ENCODE assay signal across 12 mouse cellular contexts in genomic region chr14:55339036-55339614, GRCm38 (mm10).
DNase-seq lines count a peak whose midpoint lies in the region; ATAC-seq and TF ChIP-seq lines count a peak whose summit lies in the region.
"Had no signal": no experiment of that assay in that cellular context is flagged by ENCODE, and none has a peak within 500 bp of the region (broad histone marks: within the 10 kb centered on the region; RNA-seq: fewer than 3 reads in every experiment).

No protein-coding gene starts in this region.

- TF ChIP-seq EP300 in MEL (IDR thresholded peaks at IDR 0.05; ENCODE audit: low read depth in 1 of 2, low read length in 2 of 2), result peak in 1 of 2 experiments; percentile 34; a peak in 1 of 4 replicates

- peak overlapping the region; percentile 26 to 61; a peak in 2 of 4 replicates for H3K27ac ChIP-seq in heart, embryonic 14.5 days (replicated peaks in 1 of 2; ENCODE audit: control insufficient read depth in 1 of 2, insufficient read depth in 1 of 2, low read depth in 2 of 2, low read length in 2 of 2)
- no peak overlapping the region for H3K27ac ChIP-seq in MEL (ENCODE audit: control insufficient read depth, low read depth, low read length)
- peak overlapping the region; percentile 42; the same call in 1 of the 2 replicates for H3K27ac ChIP-seq in midbrain, embryonic 10.5 days (replicated peaks)
- H3K27ac ChIP-seq: intestine, embryonic 15.5 days had no signal

- no peak for TF ChIP-seq RAD21 in MEL (IDR thresholded peaks at IDR 0.05; ENCODE audit: low read depth, low read length)

- peak overlapping the region; percentile 41; the same call in 1 of the 2 replicates for H3K9ac ChIP-seq in heart, embryonic 14.5 days (ENCODE audit: low read length)
- no peak overlapping the region for H3K9ac ChIP-seq in MEL (ENCODE audit: control insufficient read depth, low read depth, low read length, poor library complexity, severe bottlenecking)
- H3K9ac ChIP-seq: intestine, embryonic 15.5 days had no signal

- no peaks in the 10 kb centered on the region for H3K79me2 ChIP-seq in MEL (ENCODE audit: control insufficient read depth, insufficient read depth, low read length, poor library complexity)

- no peaks in the 10 kb centered on the region for H3K9me3 ChIP-seq in heart, embryonic 14.5 days (ENCODE audit: control insufficient read depth, low read length)
- H3K9me3 ChIP-seq in MEL (replicated peaks; ENCODE audit: insufficient read depth, low read length), result no peaks in the 10 kb centered on the region
- H3K9me3 ChIP-seq in midbrain, embryonic 10.5 days (replicated peaks), result no peaks in the 10 kb centered on the region
- H3K9me3 ChIP-seq: intestine, embryonic 15.5 days had no signal

- DNase-seq in heart, postnatal 25 days (ENCODE audit: low spot score), result no peak
- peak; percentile 27 for DNase-seq in MEL (ENCODE audit: low read depth, low spot score)
- DNase-seq in brain, adult 2 months (ENCODE audit: low read depth, low spot score), result peak; percentile 21
- DNase-seq in midbrain, embryonic 10.5 days (ENCODE audit: low spot score), result no peak
- no peak for DNase-seq in adrenal gland, adult 8-10 months
- DNase-seq: adrenal gland, postnatal 25 days; cerebellum, adult 8-10 months; kidney, postnatal 36 days; lung, adult 2 months had no signal

- no peaks in the 10 kb centered on the region for H3K27me3 ChIP-seq in heart, embryonic 14.5 days (ENCODE audit: control insufficient read depth, insufficient read depth, low read length)
- H3K27me3 ChIP-seq in MEL (ENCODE audit: control insufficient read depth in 1 of 2, insufficient read depth in 2 of 2, low read length in 2 of 2), result peaks cover 8 to 18% of the 10 kb centered on the region in 2 experiments; a peak in 3 of 4 replicates
- H3K27me3 ChIP-seq in midbrain, embryonic 10.5 days (ENCODE audit: low read depth, poor library complexity, severe bottlenecking), result no peaks in the 10 kb centered on the region
- H3K27me3 ChIP-seq: intestine, embryonic 15.5 days had no signal

- no peak overlapping the region for H3K4me3 ChIP-seq in heart, embryonic 14.5 days (ENCODE audit: control insufficient read depth in 1 of 2, insufficient read depth in 1 of 2, low read depth in 1 of 2, low read length in 2 of 2)
- H3K4me3 ChIP-seq in MEL (ENCODE audit: control insufficient read depth in 1 of 2, insufficient read depth in 1 of 2, low read depth in 2 of 2, low read length in 2 of 2), result no peak overlapping the region
- no peak overlapping the region for H3K4me3 ChIP-seq in midbrain, embryonic 10.5 days
- H3K4me3 ChIP-seq: intestine, embryonic 15.5 days had no signal

- H3K4me2 ChIP-seq in heart, embryonic 14.5 days (ENCODE audit: low read length), result no peak overlapping the region
- H3K4me2 ChIP-seq: intestine, embryonic 15.5 days had no signal

- ATAC-seq in heart, embryonic 14.5 days (ENCODE audit: insufficient number of reproducible peaks, insufficient read depth, low FRiP score, low read depth), result no peak
- no peak for ATAC-seq in erythroblast, adult 5-6 weeks (replicated peaks; ENCODE audit: low FRiP score, poor library complexity, severe bottlenecking)
- ATAC-seq: intestine, embryonic 15.5 days had no signal

- peaks cover 12 to 20% of the 10 kb centered on the region in 2 experiments for H3K4me1 ChIP-seq in heart, embryonic 14.5 days (ENCODE audit: control insufficient read depth in 2 of 2, insufficient read depth in 2 of 2, low read length in 2 of 2)
- peaks cover 5 to 6% of the 10 kb centered on the region in 2 experiments; a peak in 3 of 4 replicates for H3K4me1 ChIP-seq in MEL (ENCODE audit: control insufficient read depth in 1 of 2, insufficient read depth in 2 of 2, low read length in 2 of 2)
- peaks cover 27% of the 10 kb centered on the region for H3K4me1 ChIP-seq in midbrain, embryonic 10.5 days
- H3K4me1 ChIP-seq: intestine, embryonic 15.5 days had no signal

- intact Hi-C loops in heart, postnatal 25 days (cut with DNase I), result no loop called here

- 51% methylated on average over 9 of the region's 9 CpGs for WGBS in heart, embryonic 14.5 days
- 66% methylated on average over 9 of the region's 9 CpGs for WGBS in midbrain, embryonic 10.5 days

- TF ChIP-seq CTCF in MEL (IDR thresholded peaks at IDR 0.05 in 2 of 3, conservative IDR thresholded peaks at IDR 0.05 in 1 of 3; ENCODE audit: control insufficient read depth in 1 of 3, insufficient read depth in 1 of 3, low read depth in 2 of 3, low read length in 3 of 3, poor library complexity in 1 of 3, severe bottlenecking in 1 of 3), result no peak

- no peak for TF ChIP-seq POLR2A in MEL (IDR thresholded peaks at IDR 0.05; ENCODE audit: control insufficient read depth in 1 of 2, insufficient read depth in 1 of 2, low read depth in 1 of 2, low read length in 2 of 2, poor library complexity in 1 of 2)

- H3K36me3 ChIP-seq in heart, embryonic 14.5 days (ENCODE audit: control insufficient read depth, insufficient read depth, low read length), result no peaks in the 10 kb centered on the region
- H3K36me3 ChIP-seq in MEL (ENCODE audit: control insufficient read depth in 1 of 2, insufficient read depth in 2 of 2, low read length in 2 of 2), result peaks cover 0 to 4% of the 10 kb centered on the region in 2 experiments; a peak in 2 of 4 replicates
- no peaks in the 10 kb centered on the region for H3K36me3 ChIP-seq in midbrain, embryonic 10.5 days
- H3K36me3 ChIP-seq: intestine, embryonic 15.5 days had no signal

TF ChIP-seq in MEL, 35 proteins besides CTCF, POLR2A, EP300 and RAD21:
- TF ChIP-seq TCF12 (IDR thresholded peaks at IDR 0.05; ENCODE audit: low read depth, low read length), result 0 out of 2 replicates have a peak, but pooled peaks have one; percentile 14
- TF ChIP-seq MYB (IDR thresholded peaks at IDR 0.05; ENCODE audit: low read depth, low read length), result no peak

Comparison
In these comparisons a context has a peak if more than half of its experiments do, and no peak if none do; other contexts are left out.
1. DNase-seq: peak in MEL (single experiment) and brain, adult 2 months (single experiment); none in heart, postnatal 25 days (single experiment), midbrain, embryonic 10.5 days (single experiment) and adrenal gland, adult 8-10 months (single experiment).